Mouse (Mus musculus) embryonic fibroblast, embryonic 13.5 days (primary cell): ENCODE measurements around the gene Syndig1. TPM values are rescaled to one million over a fixed set of nuclear protein-coding genes. Genes with fewer than 3 reads are reported as not detected.
A peak's percentile ranks its signal among the peaks of the same experiment; 100 is the strongest.

Experiments
- H3K27ac ChIP-seq: 2 replicates; pipeline ENCODE4 v1.5.1; 2012; ENCODE audit warnings: low read length, control low read depth, inconsistent platforms; ENCODE audit not compliant: insufficient read depth
- H3K4me1 ChIP-seq: 2 replicates; pipeline ENCODE4 v1.6.1; 2011; ENCODE audit warnings: low read length; ENCODE audit not compliant: control insufficient read depth, insufficient read depth
- H3K4me3 ChIP-seq: 2 replicates; pipeline ENCODE4 v1.5.1; 2011; ENCODE audit warnings: mild to moderate bottlenecking, control low read depth, low read length; ENCODE audit not compliant: insufficient read depth
- CTCF ChIP-seq: IDR thresholded peaks from 2 replicates; pipeline ENCODE4 v1.5.1; 2011; ENCODE audit warnings: mild to moderate bottlenecking, control low read depth, low read length, moderate library complexity, borderline replicate concordance; ENCODE audit not compliant: insufficient read depth
- POLR2A ChIP-seq: IDR thresholded peaks from 2 replicates; pipeline ENCODE4 v1.6.1; 2011; ENCODE audit warnings: low read depth, mild to moderate bottlenecking, control low read depth, low read length, moderate library complexity
- polyA plus RNA-seq: library from polyadenylated mRNA; stranded (reverse); fragments of >200 nt; gene quantifications from 2 replicates; pipeline ENCODE4 v1.2.4, GENCODE M21; 2011; ENCODE audit warnings: low read depth; ENCODE audit not compliant: missing spikeins, insufficient read length

The Syndig1 gene
- polyA plus RNA-seq, 1 experiment = 8.0 TPM

DNA sequence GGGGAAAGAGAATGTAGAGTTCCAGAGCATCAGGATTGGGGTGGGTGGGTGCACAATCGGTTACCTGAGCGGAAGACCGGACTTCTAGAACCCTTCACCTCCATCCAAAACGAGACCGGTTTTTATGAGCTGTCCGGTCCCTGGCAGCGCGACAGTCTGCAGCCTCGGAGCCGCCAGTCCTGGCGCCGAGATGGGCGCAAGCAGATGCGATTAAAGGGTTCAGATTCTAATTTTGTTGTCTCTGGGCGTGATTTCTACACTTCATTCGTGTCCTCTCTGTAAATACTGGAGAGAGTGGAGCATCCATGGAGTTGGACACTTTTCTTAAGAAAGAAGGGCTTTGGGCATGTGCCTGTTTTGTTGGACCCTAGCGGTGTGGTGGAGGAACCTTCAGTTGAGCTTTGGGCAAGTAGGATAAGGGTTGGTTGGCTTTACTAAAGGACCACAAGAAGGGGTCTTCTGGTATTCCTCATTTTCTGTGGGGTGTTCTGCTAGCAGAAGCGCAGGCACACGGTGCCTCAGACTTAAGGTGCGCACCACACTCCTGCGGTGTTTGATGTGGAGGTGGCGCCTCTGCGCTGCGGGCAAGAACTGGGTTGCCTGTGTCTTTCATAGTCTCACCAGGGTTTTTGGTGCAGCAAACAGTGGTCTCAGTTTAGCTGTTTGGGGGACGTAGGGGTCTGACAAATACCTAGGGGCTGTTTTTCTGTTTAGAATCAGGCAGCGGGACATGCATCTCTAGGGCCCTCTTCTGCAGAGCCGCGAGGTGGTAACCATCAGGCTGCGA, 2.6 kb downstream of the Syndig1 start:
- Histone ChIP-seq H3K4me3 (peak overlapping the region; percentile 39), H3K4me1 (peaks cover 4% of the 10 kb centered on the region), H3K27ac (no peak overlapping the region)
- TF ChIP-seq POLR2A (no peak), CTCF (no peak)

DNA sequence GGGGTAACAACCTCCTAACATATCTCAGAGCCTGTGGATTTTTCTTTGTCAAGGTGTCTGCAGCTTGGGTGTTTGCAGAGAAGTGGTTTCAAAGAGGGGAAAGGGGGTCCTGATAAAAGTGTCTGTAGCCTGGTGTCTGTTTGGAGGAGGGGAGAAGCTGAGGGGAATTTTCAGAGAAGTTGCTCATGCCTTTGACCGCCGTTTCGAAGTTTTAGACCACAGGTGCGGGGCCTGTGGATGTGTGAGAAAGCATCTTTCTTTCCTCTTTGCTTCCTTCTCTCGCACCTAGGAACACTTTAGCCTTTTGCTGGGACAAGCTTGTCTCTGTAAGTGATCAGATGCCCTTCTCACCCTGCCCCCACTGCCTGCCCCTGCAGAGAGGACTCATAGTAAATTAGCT, 3.3 kb downstream of the Syndig1 start:
- Histone ChIP-seq H3K4me1 (peaks cover 4% of the 10 kb centered on the region), H3K4me3 (0 out of 2 replicates have a peak overlapping the region, but pooled peaks have one; percentile 39), H3K27ac (no peak overlapping the region)
- TF ChIP-seq POLR2A = no peak
- TF ChIP-seq CTCF = no peak

DNA sequence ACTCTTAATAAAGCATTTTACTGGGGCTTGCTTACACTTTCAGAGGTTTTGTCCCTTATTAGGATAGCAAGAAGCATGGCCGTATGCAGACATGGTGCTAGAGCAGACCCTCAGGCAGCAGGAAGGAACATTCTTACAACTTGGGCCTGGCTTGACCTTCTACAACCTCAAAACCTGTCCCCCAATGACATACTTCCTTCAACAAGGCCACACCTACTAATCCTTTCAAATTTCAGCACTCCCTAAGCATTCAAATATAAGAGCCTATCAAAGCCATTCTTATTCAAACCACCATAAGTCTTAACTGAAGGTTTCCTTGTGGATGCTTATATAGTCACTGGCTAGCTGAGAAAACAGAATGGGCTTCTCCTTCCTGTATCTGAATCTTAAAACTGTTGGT, 6.1 kb downstream of the Syndig1 start:
- TF ChIP-seq CTCF (no peak), POLR2A (no peak)
- H3K27ac ChIP-seq = peak overlapping the region; percentile 72; the same call in 1 of the 2 replicates
- peaks cover 4% of the 10 kb centered on the region for H3K4me1 ChIP-seq
- no peak overlapping the region for H3K4me3 ChIP-seq

DNA sequence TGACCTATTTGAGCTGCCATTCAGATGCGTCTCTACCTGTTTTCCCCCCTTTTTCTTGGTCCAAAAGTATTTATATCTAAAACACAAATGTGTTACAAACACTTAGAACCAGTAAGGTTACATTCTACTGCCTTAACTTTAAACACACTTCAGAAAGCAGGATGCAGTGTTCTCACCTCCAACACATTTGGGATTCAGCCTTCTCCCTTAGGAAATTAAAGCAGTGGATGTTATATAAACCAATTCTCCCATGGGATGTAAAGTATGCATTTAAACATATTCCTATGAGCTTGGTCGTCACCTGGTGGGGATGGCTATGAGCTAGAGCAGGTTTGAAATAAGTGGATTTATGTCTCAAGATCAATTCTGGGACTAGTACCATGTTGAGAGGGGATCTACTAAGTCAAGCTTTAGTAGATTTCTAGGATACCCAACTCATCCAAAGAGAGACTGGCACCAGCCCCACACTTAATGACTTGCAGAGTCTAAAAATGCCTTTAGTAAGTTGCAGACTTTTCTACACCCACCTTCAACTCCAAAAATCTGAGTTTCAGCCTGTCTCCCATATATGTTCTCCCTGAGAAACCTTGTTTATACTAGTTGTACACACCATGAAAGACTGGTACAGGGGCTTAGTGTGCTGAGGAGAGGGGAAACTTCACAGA, 7.6 kb downstream of the Syndig1 start:
- Histone ChIP-seq H3K27ac (peak overlapping the region; percentile 35; the same call in 1 of the 2 replicates), H3K4me3 (no peak overlapping the region), H3K4me1 (peaks cover 4% of the 10 kb centered on the region)
- TF ChIP-seq CTCF (no peak), POLR2A (no peak)

DNA sequence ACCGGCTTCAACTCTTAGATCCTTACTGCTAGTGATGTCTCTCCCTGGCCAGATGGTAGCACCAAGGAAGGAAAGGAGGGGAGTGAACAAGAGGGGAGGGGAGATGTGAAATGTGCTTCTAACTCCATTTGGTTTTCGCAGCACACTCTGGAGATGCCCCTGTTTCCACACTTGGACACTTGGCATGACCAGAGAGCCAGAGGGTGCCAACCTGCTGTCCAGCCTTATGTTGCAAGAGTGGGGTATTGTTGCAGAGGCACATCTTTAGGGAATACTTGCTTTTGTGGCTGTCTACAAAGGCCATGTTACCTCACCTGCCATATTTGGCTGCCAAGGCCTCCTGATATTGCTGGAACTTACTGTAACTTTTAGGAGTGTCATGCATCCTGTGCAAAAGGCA, 10.7 kb downstream of the Syndig1 start:
- Histone ChIP-seq H3K4me1 (peaks cover 3% of the 10 kb centered on the region), H3K27ac (no peak overlapping the region), H3K4me3 (no peak overlapping the region)
- TF ChIP-seq POLR2A (no peak), CTCF (no peak)

DNA sequence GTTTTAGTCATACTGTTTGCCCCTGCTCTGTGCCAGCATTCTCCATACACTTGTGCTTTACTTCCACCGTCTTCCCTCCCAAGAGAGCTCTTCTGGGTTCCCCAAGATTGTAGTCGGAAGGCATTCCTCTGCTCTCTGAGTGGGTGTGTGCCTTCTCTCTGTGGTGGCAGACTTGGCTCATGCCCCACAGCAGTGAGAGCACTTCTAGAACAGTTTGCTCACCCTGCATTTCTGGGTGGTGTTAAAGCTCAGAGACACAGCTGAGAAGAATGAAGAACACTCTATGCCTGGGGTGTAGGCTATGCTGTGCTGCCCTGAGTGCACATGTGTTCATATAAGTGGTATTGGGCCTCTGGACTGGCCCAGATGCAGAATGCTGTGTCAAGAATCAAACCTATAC, 15.6 kb downstream of the Syndig1 start:
- TF ChIP-seq POLR2A (no peak), CTCF (no peak)
- Histone ChIP-seq H3K4me3 (no peak overlapping the region), H3K27ac (no peak overlapping the region), H3K4me1 (no peaks in the 10 kb centered on the region)

DNA sequence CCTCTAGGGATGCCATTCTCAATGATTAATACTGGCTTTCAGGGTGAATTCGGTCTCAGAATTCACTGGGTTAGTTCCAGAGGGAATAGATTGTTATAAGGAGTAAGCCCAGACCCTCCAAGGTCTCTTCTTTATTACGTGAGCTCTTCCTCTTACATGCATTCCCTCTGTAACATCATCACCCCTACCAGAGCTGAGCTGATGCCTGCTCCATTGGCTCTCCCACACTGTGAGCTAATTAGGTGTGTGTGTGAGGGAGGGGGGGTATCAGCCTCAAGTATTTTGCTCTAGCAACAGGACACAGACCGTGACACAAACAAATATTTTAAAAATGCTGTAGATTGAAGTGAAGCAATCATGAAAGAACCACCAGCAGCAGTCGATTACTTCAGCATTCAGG, 19.8 kb downstream of the Syndig1 start:
- TF ChIP-seq CTCF (no peak), POLR2A (no peak)
- H3K4me3 ChIP-seq = no peak overlapping the region
- no peaks in the 10 kb centered on the region for H3K4me1 ChIP-seq
- H3K27ac ChIP-seq = no peak overlapping the region

DNA sequence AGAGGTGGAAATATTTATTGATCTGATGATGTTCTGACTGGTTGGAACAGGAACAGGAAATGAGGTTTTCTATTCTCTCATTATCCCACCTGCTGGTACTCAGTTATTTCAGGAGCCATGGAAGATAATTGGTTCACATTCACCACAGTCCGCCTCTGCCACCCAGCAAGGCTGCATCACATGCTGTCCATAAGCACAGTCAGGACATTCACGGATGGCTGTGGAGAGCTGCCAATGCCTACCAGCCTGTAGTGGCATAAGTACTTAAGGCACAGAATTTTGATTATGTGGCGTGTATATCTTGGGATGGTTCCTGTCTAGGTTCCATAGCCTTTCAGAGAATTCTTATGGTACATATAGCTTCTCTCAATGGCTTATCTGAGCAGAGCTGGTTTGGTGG, 32.0 kb downstream of the Syndig1 start:
- H3K4me3 ChIP-seq = no peak overlapping the region
- TF ChIP-seq POLR2A (no peak), CTCF (no peak)
- no peak overlapping the region for H3K27ac ChIP-seq
- peaks cover 7% of the 10 kb centered on the region for H3K4me1 ChIP-seq

DNA sequence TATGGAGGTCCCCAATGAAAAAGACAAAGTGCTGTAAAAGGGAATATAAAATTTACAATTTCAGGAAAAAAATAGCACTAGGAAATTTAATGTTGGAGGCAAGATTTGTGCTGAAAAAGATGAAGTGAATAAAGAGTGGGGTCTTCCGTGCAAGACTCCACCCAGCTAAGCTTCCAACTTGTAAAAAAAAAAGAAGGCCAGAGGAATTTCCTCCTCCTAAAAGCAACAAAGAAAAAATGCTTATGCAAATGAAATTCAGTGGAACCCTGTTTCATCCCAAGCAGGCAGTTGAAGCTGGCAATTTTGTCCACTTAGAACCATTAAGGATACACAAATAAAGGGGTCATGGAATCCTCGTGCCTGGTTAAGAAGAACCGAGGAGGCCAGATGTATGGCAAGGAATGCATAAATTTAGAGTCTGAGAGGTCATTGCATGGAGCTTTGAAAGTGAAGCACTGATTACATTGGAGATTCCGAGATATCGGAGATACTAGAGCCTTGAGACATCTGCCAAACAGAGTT, 37.0 kb downstream of the Syndig1 start:
- H3K4me3 ChIP-seq = no peak overlapping the region
- peaks cover 7% of the 10 kb centered on the region for H3K4me1 ChIP-seq
- no peak for TF ChIP-seq POLR2A
- TF ChIP-seq CTCF = no peak
- no peak overlapping the region for H3K27ac ChIP-seq

DNA sequence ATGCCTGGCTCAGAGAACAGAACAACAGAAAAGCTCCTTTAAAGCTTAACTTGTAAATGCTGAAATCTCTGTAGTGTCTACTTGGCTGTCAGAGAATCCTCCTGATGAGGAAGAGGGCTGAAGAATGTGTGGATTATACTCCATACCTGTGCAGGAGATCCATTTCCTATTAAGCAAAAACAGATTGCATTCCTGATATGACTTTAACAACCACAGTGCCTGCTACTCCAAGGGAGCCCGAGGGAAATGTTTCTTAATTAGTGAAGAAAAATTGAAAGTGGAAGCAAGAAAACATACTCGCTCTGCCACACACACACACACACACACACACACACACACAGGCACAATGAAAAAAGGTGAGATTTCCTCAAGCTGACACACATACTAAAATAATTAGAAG, 41.5 kb downstream of the Syndig1 start:
- no peak for TF ChIP-seq CTCF
- no peak for TF ChIP-seq POLR2A
- no peak overlapping the region for H3K4me3 ChIP-seq
- H3K27ac ChIP-seq = no peak overlapping the region
- peaks cover 5% of the 10 kb centered on the region; the same call in 1 of the 2 replicates for H3K4me1 ChIP-seq
